Mouse (Mus musculus) CH12.LX (cell line): ENCODE results near the gene Msmb. TPM values are rescaled to one million over a fixed set of nuclear protein-coding genes. Genes with fewer than 3 reads are reported as not detected.

Experiments used
- DNase-seq: peaks from one replicate; pipeline ENCODE4 v3.0.0-alpha.2; 2013; ENCODE audit errors: extremely low read depth
- H3K27ac ChIP-seq: 2 replicates; pipeline ENCODE4 v1.5.1; 2012; ENCODE audit warnings: low read depth, mild to moderate bottlenecking, control low read depth, moderate library complexity; ENCODE audit not compliant: insufficient read depth
- H3K27me3 ChIP-seq: replicated peaks from 2 replicates; pipeline ENCODE3; 2012; ENCODE audit warnings: inconsistent platforms
- H3K36me3 ChIP-seq, 2 experiments: replicated peaks in 1 of 2; 2 replicates each; pipeline versions ENCODE3 to v1.6.1; 2012; ENCODE audit warnings: inconsistent platforms in 1 of 2, low read length in 1 of 2, mild to moderate bottlenecking in 1 of 2, mixed read lengths in 1 of 2, moderate library complexity in 1 of 2; ENCODE audit not compliant: control insufficient read depth in 1 of 2, insufficient read depth in 1 of 2
- H3K4me1 ChIP-seq, 2 experiments: 2 replicates each; pipeline ENCODE4 v1.6.1; 2012; ENCODE audit warnings: inconsistent platforms in 1 of 2, moderate library complexity in 1 of 2; ENCODE audit not compliant: insufficient read depth in 2 of 2, control insufficient read depth in 1 of 2
- H3K4me2 ChIP-seq: 2 replicates; pipeline ENCODE4 v1.6.1; 2012; ENCODE audit warnings: low read depth, mild to moderate bottlenecking, control low read depth; ENCODE audit not compliant: poor library complexity, insufficient read depth, severe bottlenecking
- H3K4me3 ChIP-seq, 3 experiments: fragments of 150-350 bp in 1 of 3; sonication (generic) in 1 of 3; replicated peaks in 1 of 3; 2 replicates each; pipeline versions ENCODE3 to v1.5.1; 2011 to 2012; ENCODE audit warnings: low read depth in 2 of 3, low read length in 2 of 3, mild to moderate bottlenecking in 2 of 3, moderate library complexity in 2 of 3, control low read depth in 1 of 3, improper control_type of control experiment in 1 of 3, inconsistent platforms in 1 of 3, mixed read lengths in 1 of 3; ENCODE audit not compliant: poor library complexity in 1 of 3
- H3K79me2 ChIP-seq: replicated peaks from 2 replicates; pipeline ENCODE4 v1.6.1; 2012; ENCODE audit warnings: mild to moderate bottlenecking, moderate library complexity; ENCODE audit not compliant: control insufficient read depth, poor library complexity, insufficient read depth, severe bottlenecking; ENCODE audit errors: extremely low read depth
- H3K9ac ChIP-seq: 2 replicates; pipeline ENCODE4 v1.6.1; 2012; ENCODE audit warnings: low read depth, mild to moderate bottlenecking, control low read depth, moderate library complexity; ENCODE audit not compliant: insufficient read depth
- H3K9me3 ChIP-seq: replicated peaks from 2 replicates; pipeline ENCODE3; 2012; ENCODE audit warnings: low read length, inconsistent platforms, mixed read lengths
- BHLHE40 ChIP-seq: IDR thresholded peaks from 2 replicates; pipeline ENCODE4 v1.6.1; 2011; ENCODE audit warnings: mild to moderate bottlenecking, low read depth, low read length, improper control_type of control experiment
- E2F4 ChIP-seq: IDR thresholded peaks from 2 replicates; pipeline ENCODE4 v1.6.1; 2011; ENCODE audit warnings: low read depth, low read length, improper control_type of control experiment; ENCODE audit not compliant: insufficient replicate concordance
- EP300 ChIP-seq: IDR thresholded peaks from 2 replicates; pipeline ENCODE4 v1.6.1; 2011; ENCODE audit warnings: low read length, improper control_type of control experiment
- GABPA ChIP-seq: IDR thresholded peaks from 2 replicates; pipeline ENCODE4 v1.6.1; 2012; ENCODE audit warnings: low read depth, low read length, improper control_type of control experiment, inconsistent platforms; ENCODE audit not compliant: insufficient replicate concordance
- IRF4 ChIP-seq: IDR thresholded peaks from 2 replicates; pipeline ENCODE4 v1.6.1; 2014; ENCODE audit warnings: low read depth, mild to moderate bottlenecking, inconsistent platforms, low read length, improper control_type of control experiment
- MEF2A ChIP-seq: IDR thresholded peaks from 2 replicates; pipeline ENCODE4 v1.6.1; 2014; ENCODE audit warnings: low read depth, mild to moderate bottlenecking, inconsistent platforms, low read length, improper control_type of control experiment, borderline replicate concordance
- MXI1 ChIP-seq: IDR thresholded peaks from 2 replicates; pipeline ENCODE4 v1.6.1; 2011; ENCODE audit warnings: mild to moderate bottlenecking, low read depth, low read length, improper control_type of control experiment
- PAX5 ChIP-seq: IDR thresholded peaks from 2 replicates; pipeline ENCODE4 v1.6.1; 2012; ENCODE audit warnings: low read length, inconsistent platforms, mixed read lengths
- POLR2AphosphoS2 ChIP-seq: IDR thresholded peaks from 2 replicates; pipeline ENCODE4 v1.6.1; 2011; ENCODE audit warnings: low read depth, low read length, improper control_type of control experiment
- RCOR1 ChIP-seq: conservative IDR thresholded peaks from 2 replicates; pipeline ENCODE4 v1.6.1; 2012; ENCODE audit warnings: low read depth, mild to moderate bottlenecking, inconsistent platforms, low read length, improper control_type of control experiment
- SMC3 ChIP-seq: IDR thresholded peaks from 2 replicates; pipeline ENCODE4 v1.6.1; 2011; ENCODE audit warnings: low read depth, low read length, improper control_type of control experiment
- ZKSCAN1 ChIP-seq: IDR thresholded peaks from 2 replicates; pipeline ENCODE4 v1.6.1; 2012; ENCODE audit warnings: low read depth, inconsistent platforms, low read length, improper control_type of control experiment, borderline replicate concordance
- ZMIZ1 ChIP-seq: IDR thresholded peaks from 2 replicates; pipeline ENCODE4 v1.6.1; 2012; ENCODE audit warnings: low read depth, mild to moderate bottlenecking, inconsistent platforms, low read length, improper control_type of control experiment
- ZNF384 ChIP-seq: IDR thresholded peaks from 2 replicates; pipeline ENCODE4 v1.6.1; 2012; ENCODE audit warnings: low read depth, low read length, improper control_type of control experiment, inconsistent platforms
- dilution Hi-C: fragments of 300-500 bp; cut with MboI; formaldehyde crosslinking; loops from 2 replicates; pipeline ENCODE4 v1.14.3; 2020; ENCODE audit warnings: low sequenced_read_pairs; ENCODE audit not compliant: extremely low pct_unique_long_range_greater_than_20kb, extremely low pct_ligation_motif_present
- in situ Hi-C: fragments of 300-500 bp; cut with MboI; formaldehyde crosslinking; loops from 3 replicates; pipeline ENCODE4 v1.14.3; 2019; ENCODE audit warnings: low sequenced_read_pairs, low pct_ligation_motif_present, low pct_unique_long_range_greater_than_20kb, mixed read lengths
- polyA plus RNA-seq: library from polyadenylated mRNA; unstranded; fragments of >175 nt; gene quantifications from 2 replicates; pipeline ENCODE4 v1.2.1, GENCODE M21; 2012; ENCODE audit warnings: low read depth; ENCODE audit not compliant: insufficient read length
- total RNA-seq, 2 experiments: library from RNA; depleted of rRNA; stranded (reverse); fragments of 300-350 nt in 1 of 2; fragments of >200 nt in 1 of 2; gene quantifications; 2 replicates each; pipeline ENCODE4 v1.2.3; 2012 to 2014

Gene Msmb
- total and polyA plus RNA-seq, 3 experiments: not detected

GRCm38 (mm10) chr14:32180861-32181260, 39.0 kb downstream of the Msmb start:
- no peak for DNase-seq
- TF ChIP-seq ZKSCAN1 (no peak), IRF4 (no peak), EP300 (no peak), MEF2A (no peak), POLR2AphosphoS2 (no peak), E2F4 (no peak), GABPA (no peak), ZMIZ1 (no peak), RCOR1 (no peak), BHLHE40 (no peak)
- Histone ChIP-seq H3K27ac (no peak overlapping the region), H3K4me1 (no peaks in the 10 kb centered on the region), H3K4me3 (no peak overlapping the region), H3K27me3 (no peaks in the 10 kb centered on the region), H3K9ac (no peak overlapping the region), H3K9me3 (no peaks in the 10 kb centered on the region), H3K36me3 (peaks cover 40 to 73% of the 10 kb centered on the region in 2 experiments), H3K4me2 (no peak overlapping the region), H3K79me2 (peaks cover 4% of the 10 kb centered on the region; the same call in 1 of the 2 replicates)
- in situ Hi-C loops: no loop called here
- dilution Hi-C loops: no loop called here

- no peak overlapping the region for H3K4me2 ChIP-seq
- no peak for DNase-seq
- H3K79me2 ChIP-seq: peaks cover 4% of the 10 kb centered on the region; the same call in 1 of the 2 replicates
- TF ChIP-seq ZNF384: no peak
- TF ChIP-seq PAX5: no peak
- TF ChIP-seq SMC3: no peak
- no peak for TF ChIP-seq MXI1
- TF ChIP-seq E2F4: no peak
- no peak overlapping the region for H3K9ac ChIP-seq
- dilution Hi-C loops (no loop called here), in situ Hi-C loops (no loop called here)
- H3K36me3 ChIP-seq: peaks cover 56 to 91% of the 10 kb centered on the region in 2 experiments
- H3K27ac ChIP-seq: no peak overlapping the region
- no peaks in the 10 kb centered on the region for H3K4me1 ChIP-seq
- no peaks in the 10 kb centered on the region for H3K9me3 ChIP-seq
- no peaks in the 10 kb centered on the region for H3K27me3 ChIP-seq
- H3K4me3 ChIP-seq: no peak overlapping the region
Measured at GRCm38 (mm10) chr14:32183846-32184245, 42.0 kb downstream of the Msmb start.
